Mouse (Mus musculus) embryonic facial prominence, embryonic 11.5 days (tissue): Measurements from ENCODE around the gene Ppcs. TPM values are rescaled to one million over a fixed set of nuclear protein-coding genes. Genes with fewer than 3 reads are reported as not detected.

Source experiments
- ATAC-seq: fragments of 200-750 bp; cut with Nextera tagmentation; replicated peaks from 2 replicates; pipeline ENCODE4 v1.8.0; 2017; ENCODE audit warnings: low read depth; ENCODE audit not compliant: insufficient number of reproducible peaks, low FRiP score, low TSS enrichment
- DNase-seq: peaks from one replicate; pipeline ENCODE4 v3.0.0-alpha.2; 2015; ENCODE audit warnings: low spot score
- H3K27ac ChIP-seq: fragments of 300-500 bp; sonication (generic); replicated peaks from 2 replicates; pipeline ENCODE4 v1.5.1; 2014; ENCODE audit warnings: mild to moderate bottlenecking, low read depth, low read length, control low read depth
- H3K27me3 ChIP-seq: fragments of 300-500 bp; sonication (generic); 2 replicates; pipeline ENCODE4 v1.6.1; 2014; ENCODE audit warnings: mild to moderate bottlenecking, low read length, moderate library complexity, mixed read lengths; ENCODE audit not compliant: control insufficient read depth, insufficient read depth
- H3K36me3 ChIP-seq: fragments of 300-500 bp; sonication (generic); replicated peaks from 2 replicates; pipeline ENCODE4 v1.6.1; 2014; ENCODE audit warnings: low read depth, mild to moderate bottlenecking, low read length, moderate library complexity, mixed read lengths; ENCODE audit not compliant: control insufficient read depth, insufficient read depth
- H3K4me1 ChIP-seq: fragments of 300-500 bp; sonication (generic); 2 replicates; pipeline ENCODE4 v1.6.1; 2014; ENCODE audit warnings: low read length, mixed read lengths; ENCODE audit not compliant: control insufficient read depth, insufficient read depth
- H3K4me2 ChIP-seq: fragments of 300-500 bp; sonication (generic); 2 replicates; pipeline ENCODE4 v1.6.1; 2014; ENCODE audit warnings: low read depth, mild to moderate bottlenecking, control low read depth, low read length, moderate library complexity
- H3K4me3 ChIP-seq: fragments of 300-500 bp; sonication (generic); 2 replicates; pipeline ENCODE4 v1.5.1; 2014; ENCODE audit warnings: low read depth, low read length, control low read depth
- H3K9ac ChIP-seq: fragments of 300-500 bp; sonication (generic); replicated peaks from 2 replicates; pipeline ENCODE4 v1.6.1; 2014; ENCODE audit warnings: mild to moderate bottlenecking, control low read depth, low read length
- H3K9me3 ChIP-seq: fragments of 300-500 bp; sonication (generic); replicated peaks from 2 replicates; pipeline ENCODE4 v1.6.1; 2016; ENCODE audit warnings: mild to moderate bottlenecking, low read length, inconsistent platforms, mixed read lengths; ENCODE audit not compliant: control insufficient read depth
- WGBS: fragments of 180-500 bp; shearing (Covaris S2); extraction: QIAGEN DNeasy Blood & Tissue Kit; methylation state at CpG from one replicate; pipeline ENCODE4 v1.1.7; 2014; 5-methylcytosine and 5-hydroxymethylcytosine counted together
- polyA plus RNA-seq: library from polyadenylated mRNA; unstranded; fragments of >200 nt; fragmentation: Nextera tagmentation; extraction: Ambion mirVana; gene quantifications from 2 replicates; pipeline ENCODE4 v1.2.1, GENCODE M21; 2014

Gene Ppcs
- 32.5 and 34.3 TPM in 2 replicates for polyA plus RNA-seq

- Histone ChIP-seq H3K36me3 (no peaks in the 10 kb centered on the region), H3K4me3 (peak within 1 kb of the TSS; percentile 70), H3K9ac (peak within 1 kb of the TSS; percentile 82), H3K9me3 (no peaks in the 10 kb centered on the region), H3K4me1 (no peaks in the 10 kb centered on the region; the same call in 1 of the 2 replicates), H3K4me2 (peak within 1 kb of the TSS; percentile 89), H3K27ac (peak within 1 kb of the TSS; percentile 67), H3K27me3 (no peaks in the 10 kb centered on the region)
- DNase-seq: peak; percentile 93
- under 1% methylated on average over 52 of the region's 52 CpGs for WGBS
- peak; percentile 91 for ATAC-seq
Measured at GRCm38 (mm10) chr4:119422294-119422964, at the start of gene Ppcs, which contains the start of gene Zmynd12. Gene Ppcs (minus strand): TSS chr4:119422420. Gene Zmynd12 (plus strand): TSS chr4:119422814.

- Histone ChIP-seq H3K9me3 (no peaks in the 10 kb centered on the region), H3K36me3 (no peaks in the 10 kb centered on the region), H3K4me3 (no peak overlapping the region), H3K4me2 (no peak overlapping the region), H3K27me3 (no peaks in the 10 kb centered on the region), H3K27ac (no peak overlapping the region), H3K4me1 (no peaks in the 10 kb centered on the region), H3K9ac (no peak overlapping the region)
- ATAC-seq (no peak), DNase-seq (no peak)
- 85% methylated on average over 16 of the region's 16 CpGs for WGBS
Measured at GRCm38 (mm10) chr4:119467720-119468380, 45.6 kb upstream of the Ppcs start.

GRCm38 (mm10) chr4:119465841-119466240, 43.6 kb upstream of the Ppcs start:
- no peak overlapping the region for H3K9ac ChIP-seq
- no peak overlapping the region for H3K27ac ChIP-seq
- no peaks in the 10 kb centered on the region for H3K4me1 ChIP-seq
- no peaks in the 10 kb centered on the region for H3K9me3 ChIP-seq
- no peaks in the 10 kb centered on the region for H3K27me3 ChIP-seq
- no peak overlapping the region for H3K4me2 ChIP-seq
- no peak overlapping the region for H3K4me3 ChIP-seq
- no peak for ATAC-seq
- 89% methylated on average over 5 of the region's 5 CpGs for WGBS
- H3K36me3 ChIP-seq: no peaks in the 10 kb centered on the region
- no peak for DNase-seq

GRCm38 (mm10) chr4:119463756-119464419, 41.7 kb upstream of the Ppcs start:
- no peaks in the 10 kb centered on the region for H3K9me3 ChIP-seq
- no peak overlapping the region for H3K9ac ChIP-seq
- no peaks in the 10 kb centered on the region for H3K4me1 ChIP-seq
- H3K4me2 ChIP-seq: no peak overlapping the region
- 80% methylated on average over 13 of the region's 13 CpGs for WGBS
- DNase-seq (no peak), ATAC-seq (no peak)
- no peaks in the 10 kb centered on the region for H3K36me3 ChIP-seq
- H3K27me3 ChIP-seq: no peaks in the 10 kb centered on the region
- no peak overlapping the region for H3K27ac ChIP-seq
- H3K4me3 ChIP-seq: no peak overlapping the region

- Histone ChIP-seq H3K9ac (no peak overlapping the region), H3K9me3 (no peaks in the 10 kb centered on the region), H3K36me3 (no peaks in the 10 kb centered on the region), H3K4me3 (no peak overlapping the region), H3K27me3 (no peaks in the 10 kb centered on the region), H3K4me2 (no peak overlapping the region), H3K4me1 (no peaks in the 10 kb centered on the region), H3K27ac (no peak overlapping the region)
- WGBS: 60% methylated on average over 11 of the region's 11 CpGs
- DNase-seq: peak; percentile 28
- ATAC-seq: no peak
Measured at GRCm38 (mm10) chr4:119462858-119463755, 40.9 kb upstream of the Ppcs start.

- no peaks in the 10 kb centered on the region for H3K36me3 ChIP-seq
- no peak overlapping the region for H3K4me2 ChIP-seq
- H3K9ac ChIP-seq: no peak overlapping the region
- no peaks in the 10 kb centered on the region for H3K4me1 ChIP-seq
- H3K9me3 ChIP-seq: no peaks in the 10 kb centered on the region
- WGBS: 88% methylated on average over 3 of the region's 3 CpGs
- H3K27me3 ChIP-seq: no peaks in the 10 kb centered on the region
- no peak for DNase-seq
- no peak for ATAC-seq
- H3K27ac ChIP-seq: no peak overlapping the region
- no peak overlapping the region for H3K4me3 ChIP-seq
Measured at GRCm38 (mm10) chr4:119462457-119462856, 40.2 kb upstream of the Ppcs start.

- no peak overlapping the region for H3K27ac ChIP-seq
- DNase-seq: peak; percentile 30
- H3K9ac ChIP-seq: no peak overlapping the region
- H3K4me2 ChIP-seq: no peak overlapping the region
- H3K36me3 ChIP-seq: no peaks in the 10 kb centered on the region
- peak; percentile 72; the same call in 1 of the 2 replicates for ATAC-seq
- no peak overlapping the region for H3K4me3 ChIP-seq
- no peaks in the 10 kb centered on the region for H3K9me3 ChIP-seq
- H3K27me3 ChIP-seq: no peaks in the 10 kb centered on the region
- 49% methylated on average over 8 of the region's 8 CpGs for WGBS
- H3K4me1 ChIP-seq: no peaks in the 10 kb centered on the region
Measured at GRCm38 (mm10) chr4:119460728-119461141, 38.5 kb upstream of the Ppcs start.
